Mouse (Mus musculus) thymus, postnatal 36 days (tissue): ENCODE measurements around the gene Hes3.
A peak's percentile ranks its signal among the peaks of the same experiment; 100 is the strongest.

ENCODE experiments used
- DNase-seq, 2 experiments: peaks; one replicate each; pipeline ENCODE4 v3.0.0; 2022; ENCODE audit warnings: mixed read lengths in 2 of 2

Gene Hes3

DNA sequence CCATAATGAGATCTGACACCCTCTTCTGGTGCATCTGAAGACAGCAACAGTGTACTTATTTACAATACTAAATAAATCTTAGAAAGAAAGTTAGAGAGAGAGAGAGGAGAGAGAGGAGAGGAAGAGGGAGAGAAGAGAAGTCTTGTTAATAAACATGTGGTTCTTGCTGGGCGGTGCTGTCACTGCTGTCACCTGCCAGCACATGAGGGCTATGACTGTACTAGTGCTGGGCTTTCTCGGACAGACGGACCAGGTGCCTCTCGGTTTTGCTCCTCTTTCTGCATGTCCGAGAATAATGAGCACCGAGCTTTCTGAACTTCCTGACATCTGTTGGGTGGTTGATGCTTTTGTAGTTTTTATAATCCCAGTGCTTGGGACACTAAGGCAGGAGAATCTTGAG lies 40.8 kb downstream of the Hes3 start:
- DNase-seq: no peak

DNA sequence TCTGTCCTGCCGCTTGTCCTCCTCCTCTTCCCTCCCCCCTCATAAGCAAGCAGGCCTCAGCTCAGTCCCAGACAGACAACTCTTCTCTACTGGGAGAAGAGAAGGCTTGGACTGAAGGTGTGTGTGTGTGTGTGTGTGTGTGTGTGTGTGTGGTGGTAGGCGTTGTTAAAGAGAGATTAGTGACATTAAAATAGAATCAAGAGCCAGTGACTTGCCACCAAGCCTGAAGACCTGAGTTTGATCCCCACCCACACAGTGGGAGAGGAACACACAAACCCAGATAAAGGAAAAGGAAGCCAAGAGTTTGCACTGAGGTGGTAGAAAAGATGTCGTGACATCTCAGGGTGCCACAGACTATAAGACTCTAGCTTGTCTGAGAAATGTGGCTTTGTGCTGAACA lies 44.3 kb downstream of the Hes3 start:
- peak; percentile 14 to 17 for DNase-seq

DNA sequence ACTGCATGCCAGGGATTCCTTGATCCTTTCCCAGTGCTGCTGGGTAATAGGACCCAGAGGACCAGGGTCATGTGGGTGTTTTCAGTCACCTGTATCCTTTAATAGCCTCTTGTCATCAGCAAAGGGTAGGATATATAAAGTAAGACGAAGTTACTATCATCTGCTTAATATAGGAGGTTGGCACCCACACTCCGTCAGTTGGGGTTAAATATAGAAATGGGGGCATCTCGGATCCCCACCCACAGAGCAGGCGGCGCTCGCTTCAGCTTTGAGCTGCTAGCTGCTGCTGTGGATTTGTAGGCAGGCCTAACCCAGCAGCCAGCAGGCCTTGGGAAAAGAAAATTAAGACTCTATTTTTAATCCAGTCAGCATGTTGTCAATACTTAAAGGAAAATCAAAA lies 45.5 kb downstream of the Hes3 start:
- DNase-seq: no peak

DNA sequence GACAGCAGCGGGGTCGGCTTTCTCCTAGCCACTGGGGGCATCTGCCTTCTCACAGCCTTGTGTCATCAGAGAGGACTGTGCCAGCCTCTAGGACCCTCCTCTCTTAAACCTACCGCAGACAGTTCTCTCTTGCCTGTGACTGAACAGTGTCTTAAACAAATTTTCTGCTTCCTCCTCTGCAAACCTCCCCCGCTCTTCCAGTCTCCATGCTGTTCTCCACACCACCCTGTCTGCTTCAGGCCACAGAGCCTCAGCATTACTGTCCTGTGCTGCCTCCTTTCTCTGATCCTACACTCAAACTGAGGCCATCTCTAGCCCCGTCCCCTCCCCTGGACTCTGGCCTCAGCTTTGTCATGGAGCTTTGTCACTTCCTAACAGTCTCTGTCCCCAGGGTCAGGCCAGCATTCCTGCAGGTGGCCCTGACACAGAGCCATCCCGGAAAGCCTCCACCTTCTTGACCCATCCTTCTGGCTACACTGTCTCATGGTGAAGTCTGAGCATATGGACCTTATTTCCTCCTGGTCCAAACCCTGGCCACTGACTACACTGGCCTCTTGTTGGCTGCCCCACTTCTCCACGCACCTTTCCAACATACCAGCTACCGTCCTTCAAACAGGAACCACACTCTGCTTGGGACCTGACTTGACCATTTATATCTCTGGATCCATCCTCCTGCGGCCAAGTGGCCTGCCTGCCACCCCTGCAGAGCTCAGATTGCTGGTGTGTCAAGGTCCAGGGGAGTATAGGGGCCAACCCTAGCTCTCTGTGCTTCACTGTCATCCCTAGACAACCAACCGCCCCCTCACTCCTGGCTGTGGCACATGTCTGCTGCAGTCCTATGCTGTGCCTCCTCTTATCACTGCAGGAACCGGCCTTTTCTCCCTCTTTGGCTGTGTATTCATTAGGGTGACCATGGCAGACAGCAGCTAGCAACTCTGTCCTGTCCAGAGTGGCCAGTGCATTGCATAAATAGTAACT lies 46.6 kb downstream of the Hes3 start:
- DNase-seq: no peak

DNA sequence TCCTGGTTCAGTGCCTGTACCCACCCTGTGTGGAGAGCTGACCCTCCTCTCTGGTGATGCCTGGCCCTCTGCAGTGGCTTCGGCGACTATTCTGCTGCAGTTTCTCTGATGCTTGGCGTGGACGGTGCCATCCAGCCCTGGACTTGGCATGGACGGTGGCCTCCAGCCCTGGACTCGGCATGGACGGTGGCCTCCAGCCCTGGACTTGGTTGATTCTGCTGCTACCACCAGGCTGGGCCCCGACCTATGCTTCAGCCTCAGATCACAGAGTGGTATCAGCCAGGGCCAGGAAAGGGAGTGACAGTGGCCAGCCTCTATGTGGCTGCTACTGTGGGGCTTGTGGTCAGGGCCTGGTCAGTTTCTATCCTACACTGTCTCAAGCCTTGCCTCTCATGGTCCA lies 47.5 kb downstream of the Hes3 start:
- DNase-seq: no peak

DNA sequence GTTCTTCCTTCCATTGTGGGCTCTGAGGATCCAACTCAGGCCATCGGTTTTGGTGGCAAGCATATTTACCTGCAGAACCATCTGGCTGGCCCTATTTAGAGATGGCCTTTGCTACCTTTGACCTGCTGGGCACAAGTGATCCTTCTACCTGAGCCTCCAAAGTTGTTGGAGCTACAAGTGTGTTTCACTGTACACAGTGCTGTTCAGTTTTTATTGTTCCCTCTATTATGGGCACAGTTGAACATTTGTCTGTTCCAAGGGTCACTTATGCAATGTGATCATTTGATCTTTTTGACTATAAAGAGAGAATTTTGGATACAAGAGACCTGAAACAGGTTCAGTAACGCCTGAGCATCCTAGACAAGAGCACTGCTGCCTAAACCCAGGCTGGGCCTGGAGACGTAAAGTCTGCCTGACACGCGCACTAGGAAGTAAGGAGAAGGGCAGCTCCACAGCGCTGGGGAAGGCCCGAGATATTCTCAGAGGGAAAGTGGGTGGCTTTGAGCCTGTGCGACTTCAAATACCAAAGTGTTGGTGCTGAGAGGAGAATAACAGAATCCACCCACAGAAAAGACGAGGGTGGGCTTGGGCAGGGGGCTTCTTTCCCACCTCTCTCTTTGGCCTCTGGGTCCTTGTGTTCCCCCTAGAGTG lies 48.1 kb downstream of the Hes3 start:
- DNase-seq: no peak

DNA sequence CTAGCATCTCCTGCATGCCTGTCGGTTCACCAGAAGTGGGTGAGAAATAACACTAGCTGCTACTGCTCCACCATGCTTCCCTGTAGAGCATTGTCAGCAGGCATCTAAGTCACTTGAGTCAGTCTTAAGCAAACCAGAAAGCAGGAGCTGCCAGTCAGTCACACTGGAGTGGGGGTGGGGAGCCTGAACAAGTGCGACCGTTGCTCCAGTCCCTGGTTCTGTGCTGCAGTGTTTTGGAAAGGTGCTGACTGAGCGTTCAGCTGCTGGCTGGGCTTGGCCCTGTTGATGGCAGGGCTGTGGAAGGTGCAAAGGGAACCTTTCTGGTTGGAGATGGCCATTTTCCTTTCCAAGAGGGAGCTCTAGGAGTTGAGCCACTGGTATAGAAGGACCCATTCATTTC lies 51.5 kb downstream of the Hes3 start:
- no peak for DNase-seq
